Mouse (Mus musculus) spleen, postnatal 10 days (tissue): ENCODE data around the gene Birc5.

ENCODE experiments used
- DNase-seq, 2 experiments: peaks; one replicate each; pipeline ENCODE4 v3.0.0; 2021 to 2022; ENCODE audit warnings: low spot score in 2 of 2

Birc5 gene

GRCm38 (mm10) chr11:117882208-117882607 is 33.2 kb downstream of the Birc5 start:
- no peak for DNase-seq

- DNase-seq: no peak
Measured at GRCm38 (mm10) chr11:117886000-117886399, 36.9 kb downstream of the Birc5 start.

GRCm38 (mm10) chr11:117888168-117888852 is 39.3 kb downstream of the Birc5 start:
- no peak for DNase-seq

- no peak for DNase-seq
Measured at GRCm38 (mm10) chr11:117888853-117889822, 40.1 kb downstream of the Birc5 start.

- no peak for DNase-seq
Measured at GRCm38 (mm10) chr11:117889887-117890340, 40.9 kb downstream of the Birc5 start.

- DNase-seq: no peak
Measured at GRCm38 (mm10) chr11:117890519-117891282, 41.6 kb downstream of the Birc5 start.

- no peak for DNase-seq
Measured at GRCm38 (mm10) chr11:117891581-117892175, 42.6 kb downstream of the Birc5 start.

GRCm38 (mm10) chr11:117892199-117892598 is 43.1 kb downstream of the Birc5 start:
- DNase-seq: peak in 1 of 2 experiments; percentile 63

- no peak for DNase-seq
Measured at GRCm38 (mm10) chr11:117894676-117895075, 45.6 kb downstream of the Birc5 start.

GRCm38 (mm10) chr11:117896533-117896932 is 47.5 kb downstream of the Birc5 start:
- DNase-seq: no peak

GRCm38 (mm10) chr11:117902282-117902681 is 53.2 kb downstream of the Birc5 start:
- DNase-seq: peak in 1 of 2 experiments; percentile 50

GRCm38 (mm10) chr11:117904442-117904841 is 55.4 kb downstream of the Birc5 start:
- no peak for DNase-seq
